Mouse (Mus musculus) megakaryocyte, embryonic 14.5 days (primary cell): Measurements from ENCODE around the gene Hes6.

Source experiments
- FLI1 ChIP-seq: IDR thresholded peaks from 2 replicates; pipeline ENCODE4 v1.6.1; 2012; ENCODE audit warnings: low read length, inconsistent platforms, mixed read lengths
- GATA1 ChIP-seq: IDR thresholded peaks from 3 replicates; pipeline ENCODE4 v1.6.1; 2012; ENCODE audit warnings: mixed read lengths, low read length, inconsistent platforms, borderline replicate concordance

DNA sequence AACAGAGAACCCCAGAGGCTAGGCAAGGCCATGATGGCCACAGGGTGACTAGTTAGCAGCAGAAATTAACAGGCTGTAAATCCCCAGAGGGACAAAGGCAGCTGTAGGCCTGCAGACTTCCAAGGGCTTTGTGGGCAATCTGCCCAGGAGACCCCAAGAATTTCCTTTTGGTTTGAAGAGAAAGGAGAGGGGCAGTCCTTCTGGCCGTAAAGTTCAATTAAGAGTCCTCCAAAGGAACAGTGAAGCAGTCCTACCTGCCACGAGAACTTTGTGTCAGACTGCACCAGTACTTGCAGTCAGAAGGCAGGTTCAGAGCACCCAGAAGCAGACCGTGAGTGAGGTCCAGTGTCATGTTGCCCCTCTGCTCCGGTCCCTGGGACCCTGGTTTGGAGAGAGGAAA is 1.1 kb upstream of the Hes6 start:
- TF ChIP-seq FLI1 (no peak), GATA1 (no peak)
